Mouse (Mus musculus) heart, embryonic 11.5 days (tissue): ENCODE results near the gene Cpe. TPM values are rescaled to one million over a fixed set of nuclear protein-coding genes. Genes with fewer than 3 reads are reported as not detected.

Source experiments
- ATAC-seq: fragments of 200-750 bp; cut with Nextera tagmentation; replicated peaks from 2 replicates; pipeline ENCODE4 v1.8.0; 2017; ENCODE audit warnings: moderate library complexity; ENCODE audit not compliant: insufficient number of reproducible peaks, low FRiP score, low TSS enrichment
- H3K27ac ChIP-seq: fragments of 300-500 bp; sonication (generic); 2 replicates; pipeline ENCODE4 v1.5.1; 2014; ENCODE audit warnings: mild to moderate bottlenecking, low read depth, low read length
- H3K27me3 ChIP-seq: fragments of 300-500 bp; sonication (generic); 2 replicates; pipeline ENCODE4 v1.6.1; 2014; ENCODE audit warnings: mild to moderate bottlenecking, low read length, mixed read lengths; ENCODE audit not compliant: control insufficient read depth, insufficient read depth
- H3K36me3 ChIP-seq: fragments of 300-500 bp; sonication (generic); 2 replicates; pipeline ENCODE4 v1.6.1; 2014; ENCODE audit warnings: mild to moderate bottlenecking, low read length, moderate library complexity, mixed read lengths; ENCODE audit not compliant: control insufficient read depth, insufficient read depth
- H3K4me1 ChIP-seq: fragments of 300-500 bp; sonication (generic); 2 replicates; pipeline ENCODE4 v1.6.1; 2014; ENCODE audit warnings: low read length; ENCODE audit not compliant: control insufficient read depth, insufficient read depth
- H3K4me2 ChIP-seq: fragments of 300-500 bp; sonication (generic); 2 replicates; pipeline ENCODE4 v1.6.1; 2014; ENCODE audit warnings: mild to moderate bottlenecking, moderate library complexity
- H3K4me3 ChIP-seq: fragments of 300-500 bp; sonication (generic); 2 replicates; pipeline ENCODE4 v1.5.1; 2014; ENCODE audit warnings: low read depth, low read length
- H3K9ac ChIP-seq: fragments of 300-500 bp; sonication (generic); 2 replicates; pipeline ENCODE4 v1.6.1; 2014; ENCODE audit warnings: mild to moderate bottlenecking, low read depth, low read length, moderate library complexity
- H3K9me3 ChIP-seq: fragments of 300-500 bp; sonication (generic); replicated peaks from 2 replicates; pipeline ENCODE4 v1.6.1; 2016; ENCODE audit warnings: low read length; ENCODE audit not compliant: control insufficient read depth
- WGBS: fragments of 180-500 bp; shearing (Covaris S2); extraction: QIAGEN DNeasy Blood & Tissue Kit; methylation state at CpG from one replicate; pipeline ENCODE4 v1.1.7; 2014; ENCODE audit not compliant: insufficient replicate concordance; 5-methylcytosine and 5-hydroxymethylcytosine counted together
- polyA plus RNA-seq: library from polyadenylated mRNA; unstranded; fragments of >200 nt; fragmentation: Nextera tagmentation; extraction: Ambion mirVana; gene quantifications from 2 replicates; pipeline ENCODE4 v1.2.1, GENCODE M21; 2014

Gene Cpe
- polyA plus RNA-seq, 1 experiment from 2014 or later = 122 TPM

- Histone ChIP-seq H3K4me3 (no peak overlapping the region), H3K27ac (no peak overlapping the region), H3K27me3 (no peaks in the 10 kb centered on the region), H3K36me3 (peaks cover 39% of the 10 kb centered on the region), H3K9me3 (no peaks in the 10 kb centered on the region), H3K9ac (no peak overlapping the region), H3K4me2 (no peak overlapping the region), H3K4me1 (no peaks in the 10 kb centered on the region)
- WGBS = 85% methylated on average over 4 of the region's 4 CpGs
- no peak for ATAC-seq
These were observed 33.4 kb upstream of the Cpe start for GRCm38 (mm10) chr8:64726190-64726695.

GRCm38 (mm10) chr8:64723206-64723605 lies 30.4 kb upstream of the Cpe start:
- Histone ChIP-seq H3K36me3 (peaks cover 46% of the 10 kb centered on the region), H3K9me3 (no peaks in the 10 kb centered on the region), H3K27me3 (no peaks in the 10 kb centered on the region), H3K4me1 (no peaks in the 10 kb centered on the region), H3K27ac (no peak overlapping the region), H3K4me2 (no peak overlapping the region), H3K4me3 (no peak overlapping the region), H3K9ac (no peak overlapping the region)
- no peak for ATAC-seq
- WGBS = 89% methylated on average over 2 of the region's 2 CpGs

- Histone ChIP-seq H3K36me3 (peaks cover 29% of the 10 kb centered on the region), H3K27me3 (no peaks in the 10 kb centered on the region), H3K27ac (no peak overlapping the region), H3K9ac (no peak overlapping the region), H3K9me3 (no peaks in the 10 kb centered on the region), H3K4me3 (no peak overlapping the region), H3K4me1 (no peaks in the 10 kb centered on the region), H3K4me2 (no peak overlapping the region)
- WGBS = 82% methylated on average over 7 of the region's 7 CpGs
- ATAC-seq = no peak
These were observed 25.0 kb upstream of the Cpe start for GRCm38 (mm10) chr8:64717868-64718267.

- 83% methylated on average over 7 of the region's 7 CpGs for WGBS
- ATAC-seq = no peak
- Histone ChIP-seq H3K36me3 (peaks cover 3% of the 10 kb centered on the region; the same call in 1 of the 2 replicates), H3K9me3 (no peaks in the 10 kb centered on the region), H3K27me3 (no peaks in the 10 kb centered on the region), H3K4me2 (no peak overlapping the region), H3K4me1 (no peaks in the 10 kb centered on the region), H3K27ac (no peak overlapping the region), H3K9ac (no peak overlapping the region), H3K4me3 (no peak overlapping the region)
These were observed 19.6 kb upstream of the Cpe start for GRCm38 (mm10) chr8:64712499-64712898.

- Histone ChIP-seq H3K36me3 (peaks cover 3% of the 10 kb centered on the region; the same call in 1 of the 2 replicates), H3K27me3 (no peaks in the 10 kb centered on the region), H3K9ac (no peak overlapping the region), H3K27ac (no peak overlapping the region), H3K4me3 (no peak overlapping the region), H3K4me2 (no peak overlapping the region), H3K9me3 (no peaks in the 10 kb centered on the region), H3K4me1 (no peaks in the 10 kb centered on the region)
- WGBS = 42% methylated on average over 1 of the region's 1 CpGs
- no peak for ATAC-seq
These were observed 18.7 kb upstream of the Cpe start for GRCm38 (mm10) chr8:64711544-64711943.

- Histone ChIP-seq H3K27me3 (no peaks in the 10 kb centered on the region), H3K9ac (no peak overlapping the region), H3K36me3 (no peaks in the 10 kb centered on the region), H3K9me3 (no peaks in the 10 kb centered on the region), H3K4me1 (no peaks in the 10 kb centered on the region), H3K27ac (no peak overlapping the region), H3K4me3 (no peak overlapping the region), H3K4me2 (no peak overlapping the region)
- ATAC-seq = no peak
These were observed 14.6 kb upstream of the Cpe start for GRCm38 (mm10) chr8:64707481-64707880.

GRCm38 (mm10) chr8:64703191-64703590 lies 10.3 kb upstream of the Cpe start:
- Histone ChIP-seq H3K27me3 (no peaks in the 10 kb centered on the region), H3K9ac (no peak overlapping the region), H3K4me1 (no peaks in the 10 kb centered on the region), H3K4me3 (no peak overlapping the region), H3K36me3 (no peaks in the 10 kb centered on the region), H3K4me2 (no peak overlapping the region), H3K27ac (no peak overlapping the region), H3K9me3 (no peaks in the 10 kb centered on the region)
- 74% methylated on average over 1 of the region's 1 CpGs for WGBS
- no peak for ATAC-seq

GRCm38 (mm10) chr8:64691591-64692401 lies 1.1 kb downstream of the Cpe start:
- WGBS = 14% methylated on average over 16 of the region's 16 CpGs
- no peak for ATAC-seq
- H3K27ac ChIP-seq = no peak overlapping the region
- peak overlapping the region; percentile 85 for H3K9ac ChIP-seq
- peak overlapping the region; percentile 61 for H3K4me3 ChIP-seq
- peaks cover 3% of the 10 kb centered on the region; the same call in 1 of the 2 replicates for H3K4me1 ChIP-seq
- no peaks in the 10 kb centered on the region for H3K36me3 ChIP-seq
- H3K4me2 ChIP-seq = peak overlapping the region; percentile 83
- no peaks in the 10 kb centered on the region for H3K27me3 ChIP-seq
- H3K9me3 ChIP-seq = no peaks in the 10 kb centered on the region

GRCm38 (mm10) chr8:64690845-64691244 lies 2.0 kb downstream of the Cpe start:
- Histone ChIP-seq H3K9me3 (no peaks in the 10 kb centered on the region), H3K4me3 (no peak overlapping the region), H3K27ac (no peak overlapping the region), H3K36me3 (no peaks in the 10 kb centered on the region), H3K4me1 (peaks cover 3% of the 10 kb centered on the region), H3K27me3 (no peaks in the 10 kb centered on the region), H3K4me2 (no peak overlapping the region), H3K9ac (no peak overlapping the region)
- 78% methylated on average over 6 of the region's 6 CpGs for WGBS
- ATAC-seq = no peak
